ENCODE assay signal across 9 mouse cellular contexts in genomic region chr19:23151651-23152070, GRCm38 (mm10). TPM values are rescaled to one million over a fixed set of nuclear protein-coding genes. Genes with fewer than 3 reads are reported as not detected.
DNase-seq lines count a peak whose midpoint lies in the region; ATAC-seq and TF ChIP-seq lines count a peak whose summit lies in the region.
"Had no signal": no experiment of that assay in that cellular context is flagged by ENCODE, and none has a peak within 500 bp of the region (broad histone marks: within the 10 kb centered on the region; RNA-seq: fewer than 3 reads in every experiment).

No protein-coding gene starts in this region.

- no peak for TF ChIP-seq CTCF in cerebellum, adult 2 months (IDR thresholded peaks at IDR 0.05; ENCODE audit: borderline replicate concordance, insufficient read depth, low read depth, low read length)
- peak; percentile 70 for TF ChIP-seq CTCF in lung, postnatal 0 days (IDR thresholded peaks at IDR 0.05)

- TF ChIP-seq POLR2A in cerebellum, adult 2 months (IDR thresholded peaks at IDR 0.05; ENCODE audit: borderline replicate concordance, insufficient read depth, low read length), result no peak

- no peaks in the 10 kb centered on the region for H3K9me3 ChIP-seq in lung, postnatal 0 days (ENCODE audit: low read length)
- no peaks in the 10 kb centered on the region for H3K9me3 ChIP-seq in stomach, embryonic 16.5 days (replicated peaks; ENCODE audit: control insufficient read depth, low read length)
- no peaks in the 10 kb centered on the region for H3K9me3 ChIP-seq in forebrain, embryonic 11.5 days (ENCODE audit: control insufficient read depth, low read length)

- 11% methylated on average over 11 of the region's 11 CpGs for WGBS in cerebellum, adult 2 months
- 21% methylated on average over 11 of the region's 11 CpGs for WGBS in lung, postnatal 0 days
- WGBS in stomach, embryonic 16.5 days, result 26% methylated on average over 11 of the region's 11 CpGs
- WGBS in forebrain, embryonic 11.5 days, result 38% methylated on average over 11 of the region's 11 CpGs

- peak overlapping the region; percentile 12; the same call in 1 of the 2 replicates for H3K4me2 ChIP-seq in lung, postnatal 0 days (replicated peaks; ENCODE audit: low read depth, low read length)
- peak overlapping the region; percentile 36 for H3K4me2 ChIP-seq in stomach, embryonic 16.5 days (ENCODE audit: low read depth, low read length)
- H3K4me2 ChIP-seq in forebrain, embryonic 11.5 days (ENCODE audit: low read depth, low read length, severe bottlenecking), result no peak overlapping the region

- H3K27ac ChIP-seq in cerebellum, adult 2 months (ENCODE audit: insufficient read depth, low read length), result peak overlapping the region; percentile 77
- H3K27ac ChIP-seq in lung, postnatal 0 days (ENCODE audit: low read length), result no peak overlapping the region
- no peak overlapping the region for H3K27ac ChIP-seq in stomach, embryonic 16.5 days (ENCODE audit: low read length)
- no peak overlapping the region for H3K27ac ChIP-seq in forebrain, embryonic 11.5 days (ENCODE audit: low read depth, low read length)
- H3K27ac ChIP-seq: macrophage had no signal

- peaks cover 50% of the 10 kb centered on the region for H3K4me1 ChIP-seq in cerebellum, adult 2 months (ENCODE audit: control insufficient read depth, insufficient read depth, low read length)
- peaks cover 30% of the 10 kb centered on the region for H3K4me1 ChIP-seq in lung, postnatal 0 days (ENCODE audit: insufficient read depth, low read depth, low read length)
- H3K4me1 ChIP-seq in stomach, embryonic 16.5 days (ENCODE audit: control insufficient read depth, insufficient read depth, low read length), result peaks cover 15% of the 10 kb centered on the region; the same call in 1 of the 2 replicates
- H3K4me1 ChIP-seq in forebrain, embryonic 11.5 days (replicated peaks; ENCODE audit: control insufficient read depth, insufficient read depth, low read length), result no peaks in the 10 kb centered on the region

- TF ChIP-seq EP300 in lung, postnatal 0 days (IDR thresholded peaks at IDR 0.05), result no peak

- DNase-seq in cerebellum, adult 2 months, result no peak
- DNase-seq in cerebellum, adult 11 months, result no peak
- peak; percentile 85 for DNase-seq in A20 (ENCODE audit: low read depth, low spot score)
- peak; percentile 67 for DNase-seq in embryo, embryonic 10 days (ENCODE audit: low spot score)
- peak; percentile 59 for DNase-seq in kidney, adult 11 months
- DNase-seq in lung, postnatal 0 days (ENCODE audit: low spot score), result peak; percentile 78
- no peak for DNase-seq in forebrain, embryonic 11.5 days (ENCODE audit: low spot score)

- H3K36me3 ChIP-seq in lung, postnatal 0 days (ENCODE audit: insufficient read depth, low read length), result no peaks in the 10 kb centered on the region
- H3K36me3 ChIP-seq in stomach, embryonic 16.5 days (ENCODE audit: control insufficient read depth, insufficient read depth, low read length), result no peaks in the 10 kb centered on the region
- no peaks in the 10 kb centered on the region for H3K36me3 ChIP-seq in forebrain, embryonic 11.5 days (ENCODE audit: control insufficient read depth, insufficient read depth, low read length)

- no peak overlapping the region for H3K9ac ChIP-seq in lung, postnatal 0 days (replicated peaks; ENCODE audit: low read depth)
- H3K9ac ChIP-seq in stomach, embryonic 16.5 days (ENCODE audit: low read length), result peak overlapping the region; percentile 2; the same call in 1 of the 2 replicates
- H3K9ac ChIP-seq in forebrain, embryonic 11.5 days (ENCODE audit: low read length), result no peak overlapping the region

- H3K27me3 ChIP-seq in cerebellum, adult 2 months (ENCODE audit: control insufficient read depth, insufficient read depth, low read length), result no peaks in the 10 kb centered on the region
- no peaks in the 10 kb centered on the region for H3K27me3 ChIP-seq in lung, postnatal 0 days (replicated peaks; ENCODE audit: insufficient read depth, low read length)
- H3K27me3 ChIP-seq in stomach, embryonic 16.5 days (ENCODE audit: control insufficient read depth, insufficient read depth, low read length), result no peaks in the 10 kb centered on the region
- H3K27me3 ChIP-seq in forebrain, embryonic 11.5 days (ENCODE audit: control insufficient read depth, insufficient read depth, low read length), result no peaks in the 10 kb centered on the region

- peak overlapping the region; percentile 44 for H3K4me3 ChIP-seq in cerebellum, adult 2 months (replicated peaks; ENCODE audit: insufficient read depth, low read depth, low read length)
- H3K4me3 ChIP-seq in lung, postnatal 0 days (ENCODE audit: low read depth, low read length), result no peak overlapping the region
- H3K4me3 ChIP-seq in stomach, embryonic 16.5 days (replicated peaks; ENCODE audit: low read length), result no peak overlapping the region
- no peak overlapping the region for H3K4me3 ChIP-seq in forebrain, embryonic 11.5 days (ENCODE audit: low read depth, low read length)

- ATAC-seq in lung, postnatal 0 days, result peak; percentile 67
- ATAC-seq in stomach, embryonic 16.5 days (ENCODE audit: insufficient read depth, low FRiP score), result peak; percentile 80
- ATAC-seq in forebrain, embryonic 11.5 days (replicated peaks; ENCODE audit: low FRiP score), result no peak

RNA-seq across cellular contexts. Expression of gene Klf9, which starts 10.6 kb away (rescaled TPM):
- polyA plus RNA-seq in cerebellum, adult 2 months (2012; rRNA removed), result 93.5 and 97.3 TPM in 2 replicates
- polyA plus RNA-seq in lung, postnatal 0 days (2015; fragmentation: Nextera tagmentation; extraction: Ambion mirVana), result 28.8 and 46.2 TPM in 2 replicates
- polyA plus RNA-seq in stomach, embryonic 16.5 days (2015; fragmentation: Nextera tagmentation; extraction: Ambion mirVana), result 7.1 and 7.9 TPM in 2 replicates
- polyA plus RNA-seq in forebrain, embryonic 11.5 days (2014; fragmentation: Nextera tagmentation; extraction: Ambion mirVana), result 0.86 and 0.91 TPM in 2 replicates

Comparison
In these comparisons a context has a peak if more than half of its experiments do, and no peak if none do; other contexts are left out.
1. DNase-seq: peak in A20 (single experiment), embryo, embryonic 10 days (single experiment), kidney, adult 11 months (single experiment) and lung, postnatal 0 days (single experiment); none in cerebellum, adult 2 months (0 of 2), cerebellum, adult 11 months (single experiment) and forebrain, embryonic 11.5 days (single experiment).